Mouse (Mus musculus) heart, embryonic 10.5 days (tissue): ENCODE results near the gene Chchd10. TPM values are rescaled to one million over a fixed set of nuclear protein-coding genes. Genes with fewer than 3 reads are reported as not detected.
"Not testable (repeated sequence)": the region's sequence is repeated elsewhere in the genome, so short reads cannot be mapped to it uniquely, and the experiment has no call there.

Experiments used
- DNase-seq: peaks from one replicate; pipeline ENCODE4 v3.0.0-alpha.2; 2017; ENCODE audit warnings: low spot score
- H3K27ac ChIP-seq: fragments of 300-500 bp; sonication (generic); 2 replicates; pipeline ENCODE4 v1.5.1; 2016; ENCODE audit warnings: mild to moderate bottlenecking
- H3K27me3 ChIP-seq: fragments of 300-500 bp; sonication (generic); 2 replicates; pipeline ENCODE4 v1.6.1; 2016; ENCODE audit warnings: mild to moderate bottlenecking; ENCODE audit not compliant: poor library complexity, insufficient read depth, severe bottlenecking
- H3K36me3 ChIP-seq: fragments of 300-500 bp; sonication (generic); 2 replicates; pipeline ENCODE4 v1.6.1; 2016; ENCODE audit warnings: mild to moderate bottlenecking, moderate library complexity
- H3K4me1 ChIP-seq: fragments of 300-500 bp; sonication (generic); 2 replicates; pipeline ENCODE4 v1.6.1; 2016; ENCODE audit warnings: mild to moderate bottlenecking
- H3K4me3 ChIP-seq: fragments of 300-500 bp; sonication (generic); 2 replicates; pipeline ENCODE4 v1.5.1; 2016; ENCODE audit warnings: mild to moderate bottlenecking, moderate library complexity
- H3K9me3 ChIP-seq: fragments of 300-500 bp; sonication (generic); 2 replicates; pipeline ENCODE4 v1.6.1; 2016; ENCODE audit warnings: mild to moderate bottlenecking, moderate library complexity
- WGBS: fragments of 180-500 bp; shearing (Covaris S2); methylation state at CpG from one replicate; pipeline ENCODE4 v1.1.7; 2016; 5-methylcytosine and 5-hydroxymethylcytosine counted together
- polyA plus RNA-seq: library from polyadenylated mRNA; unstranded; fragments of >200 nt; fragmentation: Nextera tagmentation; extraction: Ambion mirVana; gene quantifications from 2 replicates; pipeline ENCODE4 v1.2.1, GENCODE M21; 2016

Chchd10 gene
- 333 and 524 TPM in 2 replicates for polyA plus RNA-seq

- Histone ChIP-seq H3K27ac (peak within 1 kb of the TSS; percentile 94), H3K27me3 (peaks cover 88% of the 10 kb centered on the region), H3K9me3 (no peaks in the 10 kb centered on the region), H3K4me3 (peak within 1 kb of the TSS; percentile 74), H3K36me3 (peaks cover 2% of the 10 kb centered on the region; the same call in 1 of the 2 replicates), H3K4me1 (peaks cover 54% of the 10 kb centered on the region)
- no peak for DNase-seq
- WGBS = 35% methylated on average over 6 of the region's 6 CpGs
Measured at GRCm38 (mm10) chr10:75932891-75933290, at the start of gene Chchd10. Gene Chchd10, plus strand, starts transcription at chr10:75933130.

GRCm38 (mm10) chr10:75883232-75883552, 49.7 kb upstream of the Chchd10 start:
- WGBS = 2% methylated on average over 10 of the region's 10 CpGs
- peak overlapping the region; percentile 62 for H3K27ac ChIP-seq

GRCm38 (mm10) chr10:75884742-75885141, 48.2 kb upstream of the Chchd10 start:
- Histone ChIP-seq H3K4me3 (no peak overlapping the region), H3K27me3 (peaks cover 3% of the 10 kb centered on the region; the same call in 1 of the 2 replicates), H3K27ac (no peak overlapping the region), H3K36me3 (no peaks in the 10 kb centered on the region), H3K4me1 (peaks cover 27% of the 10 kb centered on the region), H3K9me3 (no peaks in the 10 kb centered on the region)
- 91% methylated on average over 8 of the region's 8 CpGs for WGBS
- no peak for DNase-seq

More at GRCm38 (mm10) chr10:75883232-75883552, 49.7 kb upstream of the Chchd10 start:
- no peaks in the 10 kb centered on the region for H3K9me3 ChIP-seq
- peaks cover 12% of the 10 kb centered on the region for H3K4me1 ChIP-seq
- H3K27me3 ChIP-seq = peaks cover 3% of the 10 kb centered on the region; the same call in 1 of the 2 replicates
- peak; percentile 89 for DNase-seq
- H3K36me3 ChIP-seq = no peaks in the 10 kb centered on the region
- peak overlapping the region; percentile 43 for H3K4me3 ChIP-seq

GRCm38 (mm10) chr10:75887504-75887903, 45.4 kb upstream of the Chchd10 start:
- not testable (repeated sequence) for H3K4me3 ChIP-seq, DNase-seq, H3K36me3 ChIP-seq, H3K27ac ChIP-seq, H3K9me3 ChIP-seq, H3K27me3 ChIP-seq
- 88% methylated on average over 5 of the region's 5 CpGs for WGBS
- H3K4me1 ChIP-seq = peaks cover 27% of the 10 kb centered on the region

- no peak for DNase-seq
- Histone ChIP-seq H3K4me1 (peaks cover 39% of the 10 kb centered on the region), H3K36me3 (peaks cover 5% of the 10 kb centered on the region), H3K4me3 (no peak overlapping the region), H3K27me3 (no peaks in the 10 kb centered on the region), H3K9me3 (no peaks in the 10 kb centered on the region), H3K27ac (peak overlapping the region; percentile 70; the same call in 1 of the 2 replicates)
- WGBS = 39% methylated on average over 8 of the region's 8 CpGs
Measured at GRCm38 (mm10) chr10:75889406-75890153, 43.4 kb upstream of the Chchd10 start.

- 1% methylated on average over 51 of the region's 51 CpGs for WGBS
- Histone ChIP-seq H3K27ac (peak within 1 kb of the TSS; percentile 70), H3K36me3 (peaks cover 41% of the 10 kb centered on the region)
Measured at GRCm38 (mm10) chr10:75893089-75893750, 39.7 kb upstream of the Chchd10 start, which contains the start of gene Derl3. Gene Derl3, plus strand, starts transcription at chr10:75893413.

GRCm38 (mm10) chr10:75894601-75895000, 38.3 kb upstream of the Chchd10 start:
- Histone ChIP-seq H3K36me3 (peaks cover 53% of the 10 kb centered on the region), H3K4me1 (peaks cover 34% of the 10 kb centered on the region), H3K27ac (no peak overlapping the region), H3K27me3 (no peaks in the 10 kb centered on the region), H3K4me3 (no peak overlapping the region), H3K9me3 (no peaks in the 10 kb centered on the region)
- no peak for DNase-seq
- 81% methylated on average over 6 of the region's 6 CpGs for WGBS

More at GRCm38 (mm10) chr10:75893089-75893750, 39.7 kb upstream of the Chchd10 start, which contains the start of gene Derl3:
- Histone ChIP-seq H3K4me3 (peak within 1 kb of the TSS; percentile 62), H3K27me3 (no peaks in the 10 kb centered on the region), H3K4me1 (peaks cover 38% of the 10 kb centered on the region), H3K9me3 (no peaks in the 10 kb centered on the region)
- peak; percentile 99 for DNase-seq

- peaks cover 30% of the 10 kb centered on the region for H3K4me1 ChIP-seq
- WGBS = 95% methylated on average over 5 of the region's 5 CpGs
- H3K27ac ChIP-seq = no peak overlapping the region
- H3K27me3 ChIP-seq = no peaks in the 10 kb centered on the region
- no peak for DNase-seq
- peaks cover 62% of the 10 kb centered on the region for H3K36me3 ChIP-seq
- H3K9me3 ChIP-seq = no peaks in the 10 kb centered on the region
- no peak overlapping the region for H3K4me3 ChIP-seq
Measured at GRCm38 (mm10) chr10:75895730-75896129, 37.2 kb upstream of the Chchd10 start.

GRCm38 (mm10) chr10:75896208-75896607, 36.7 kb upstream of the Chchd10 start:
- no peaks in the 10 kb centered on the region for H3K27me3 ChIP-seq
- DNase-seq = no peak
- 95% methylated on average over 1 of the region's 1 CpGs for WGBS
- peaks cover 30% of the 10 kb centered on the region for H3K4me1 ChIP-seq
- H3K4me3 ChIP-seq = no peak overlapping the region
- peaks cover 67% of the 10 kb centered on the region for H3K36me3 ChIP-seq
- no peaks in the 10 kb centered on the region for H3K9me3 ChIP-seq
- H3K27ac ChIP-seq = no peak overlapping the region

- DNase-seq = no peak
- H3K36me3 ChIP-seq = peaks cover 78% of the 10 kb centered on the region
- H3K4me1 ChIP-seq = peaks cover 30% of the 10 kb centered on the region
- H3K27ac ChIP-seq = no peak overlapping the region
- H3K27me3 ChIP-seq = no peaks in the 10 kb centered on the region
- H3K4me3 ChIP-seq = no peak overlapping the region
- WGBS = 48% methylated on average over 6 of the region's 6 CpGs
- no peaks in the 10 kb centered on the region for H3K9me3 ChIP-seq
Measured at GRCm38 (mm10) chr10:75897373-75897772, 35.6 kb upstream of the Chchd10 start.

- WGBS = 78% methylated on average over 6 of the region's 6 CpGs
Measured at GRCm38 (mm10) chr10:75898039-75898564, 34.8 kb upstream of the Chchd10 start.

GRCm38 (mm10) chr10:75898846-75899245, 34.1 kb upstream of the Chchd10 start:
- peak overlapping the region; percentile 49; the same call in 1 of the 2 replicates for H3K27ac ChIP-seq

More at GRCm38 (mm10) chr10:75898039-75898564, 34.8 kb upstream of the Chchd10 start:
- Histone ChIP-seq H3K36me3 (peaks cover 86% of the 10 kb centered on the region), H3K4me1 (peaks cover 25% of the 10 kb centered on the region), H3K4me3 (no peak overlapping the region), H3K9me3 (no peaks in the 10 kb centered on the region), H3K27me3 (no peaks in the 10 kb centered on the region), H3K27ac (no peak overlapping the region)
- no peak for DNase-seq

GRCm38 (mm10) chr10:75904391-75904790, 28.5 kb upstream of the Chchd10 start:
- no peak for DNase-seq
- H3K9me3 ChIP-seq = no peaks in the 10 kb centered on the region
- H3K4me3 ChIP-seq = no peak overlapping the region
- WGBS = 94% methylated on average over 5 of the region's 5 CpGs
- peaks cover 95% of the 10 kb centered on the region for H3K36me3 ChIP-seq
- H3K4me1 ChIP-seq = peaks cover 9% of the 10 kb centered on the region
- no peak overlapping the region for H3K27ac ChIP-seq
- no peaks in the 10 kb centered on the region for H3K27me3 ChIP-seq

More at GRCm38 (mm10) chr10:75898846-75899245, 34.1 kb upstream of the Chchd10 start:
- H3K36me3 ChIP-seq = peaks cover 93% of the 10 kb centered on the region
- H3K9me3 ChIP-seq = no peaks in the 10 kb centered on the region
- H3K4me3 ChIP-seq = no peak overlapping the region
- WGBS = 68% methylated on average over 3 of the region's 3 CpGs
- no peak for DNase-seq
- no peaks in the 10 kb centered on the region for H3K27me3 ChIP-seq
- peaks cover 23% of the 10 kb centered on the region for H3K4me1 ChIP-seq
